Mouse (Mus musculus): ENCODE results near the gene Galnt2. TPM values are rescaled to one million over a fixed set of nuclear protein-coding genes. Genes with fewer than 3 reads are reported as not detected.
A peak's percentile ranks its signal among the peaks of the same experiment; 100 is the strongest.

Galnt2 gene
- polyA plus RNA-seq, 1 experiment from 2014 or later: 84.8 TPM

GRCm38 (mm10) chr8:124274441-124275120 lies 43.4 kb downstream of the Galnt2 start:
- no peak overlapping the region for H3K9ac ChIP-seq
- H3K27me3 ChIP-seq: no peaks in the 10 kb centered on the region
- no peak overlapping the region for H3K4me3 ChIP-seq
- H3K4me1 ChIP-seq: peaks cover 51% of the 10 kb centered on the region
- no peak overlapping the region for H3K4me2 ChIP-seq (replicated peaks)
- 60% methylated on average over 10 of the region's 10 CpGs for WGBS
- no peak for ATAC-seq (ENCODE audit: low FRiP score)
- H3K9me3 ChIP-seq (replicated peaks): 0 out of 2 replicates have a peak, but pooled peaks cover 6% of the 10 kb centered on the region
- H3K36me3 ChIP-seq: peaks cover 11% of the 10 kb centered on the region
- no peak overlapping the region for H3K27ac ChIP-seq

DNA sequence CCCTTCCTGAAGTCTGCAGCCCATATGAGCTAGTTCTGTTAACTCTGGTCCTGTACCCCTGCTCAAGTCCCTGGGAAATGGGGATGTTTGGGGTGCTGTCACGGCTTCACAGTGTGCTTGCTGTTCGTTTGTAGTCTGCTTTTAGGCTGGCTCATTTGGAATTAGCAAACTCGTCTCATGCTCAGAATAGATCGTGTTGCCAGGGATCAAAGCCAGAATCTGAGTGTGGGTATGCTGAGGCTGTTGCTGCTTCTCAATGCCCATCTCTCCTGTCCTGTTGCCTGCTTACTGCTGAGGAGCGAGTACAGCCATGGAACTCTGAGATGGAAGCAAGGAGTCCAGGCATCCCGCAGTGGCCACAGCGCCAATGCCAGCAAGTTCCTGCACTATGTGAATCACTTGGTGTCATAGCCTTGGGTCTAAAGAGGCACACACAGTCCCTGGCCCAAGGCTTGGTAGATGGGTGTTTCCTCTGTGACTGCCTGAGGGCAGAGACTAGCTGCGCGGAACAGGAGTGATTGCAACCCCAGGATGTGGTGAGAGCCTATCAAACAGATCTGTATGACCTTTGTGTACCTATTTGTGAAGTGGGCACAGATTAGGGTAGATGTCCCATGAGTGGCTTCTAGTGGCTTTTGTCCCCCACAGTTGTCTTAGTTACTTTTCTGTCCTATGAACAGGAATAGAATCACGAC lies 44.3 kb downstream of the Galnt2 start:
- no peak for ATAC-seq (ENCODE audit: low FRiP score)
- H3K27ac ChIP-seq: no peak overlapping the region
- H3K4me1 ChIP-seq: peaks cover 52% of the 10 kb centered on the region

DNA sequence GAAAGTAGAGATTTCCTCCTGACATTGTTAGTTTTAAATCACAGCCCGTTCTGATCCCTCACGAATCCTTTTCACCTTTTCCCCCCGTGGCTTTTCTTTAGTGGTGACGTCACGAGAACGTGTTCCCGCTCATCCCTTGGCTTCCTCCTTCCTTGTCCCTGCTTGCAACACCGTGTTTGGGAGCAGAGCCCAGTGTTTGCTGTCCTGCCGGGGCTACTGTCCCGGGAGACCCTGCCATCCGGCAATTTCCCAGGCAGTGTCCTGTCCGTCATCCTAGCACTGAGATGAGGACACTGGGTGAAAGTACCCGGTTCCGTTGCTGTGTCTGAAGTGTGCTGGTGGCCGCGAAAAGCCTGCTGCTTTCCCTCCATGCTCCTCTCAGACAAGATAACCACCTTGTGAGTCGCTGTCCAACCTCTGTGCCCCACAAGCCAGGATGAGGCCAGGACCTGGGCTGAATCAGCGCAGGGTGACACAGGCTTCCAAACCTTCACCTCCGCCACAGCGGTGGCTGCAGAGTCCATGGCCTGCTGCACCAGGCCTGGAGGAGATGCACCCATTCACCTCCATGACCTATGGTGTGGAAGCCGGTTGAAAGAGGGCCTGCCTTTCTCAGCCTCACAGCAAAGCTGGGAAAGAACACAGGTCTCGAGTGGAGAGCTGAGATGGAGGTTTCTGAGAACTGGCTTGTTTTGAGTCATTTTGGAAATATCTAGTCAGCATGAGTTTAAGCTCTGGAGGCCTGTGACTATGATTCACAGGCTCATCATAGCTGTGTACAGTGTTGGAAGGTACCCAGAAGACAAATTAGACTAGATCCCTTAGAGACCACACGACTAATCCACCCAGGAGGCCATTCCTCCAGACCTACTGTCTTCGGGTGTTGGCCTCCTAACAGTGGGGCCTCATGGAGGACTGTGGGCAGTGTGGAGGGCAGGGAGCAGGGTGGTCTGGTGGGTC lies 47.0 kb downstream of the Galnt2 start:
- Histone ChIP-seq H3K9me3 (replicated peaks) (0 out of 2 replicates have a peak, but pooled peaks cover 6% of the 10 kb centered on the region), H3K4me2 (replicated peaks) (no peak overlapping the region), H3K4me1 (peaks cover 75% of the 10 kb centered on the region), H3K27me3 (no peaks in the 10 kb centered on the region), H3K36me3 (peaks cover 11% of the 10 kb centered on the region), H3K9ac (no peak overlapping the region), H3K4me3 (no peak overlapping the region), H3K27ac (peak overlapping the region; percentile 40; the same call in 1 of the 2 replicates)
- ATAC-seq (ENCODE audit: low FRiP score): no peak
- 72% methylated on average over 24 of the region's 24 CpGs for WGBS

More for the DNA sequence above, 44.3 kb downstream of the Galnt2 start:
- Histone ChIP-seq H3K27me3 (no peaks in the 10 kb centered on the region), H3K36me3 (peaks cover 11% of the 10 kb centered on the region), H3K9ac (no peak overlapping the region), H3K9me3 (replicated peaks) (0 out of 2 replicates have a peak, but pooled peaks cover 6% of the 10 kb centered on the region), H3K4me3 (no peak overlapping the region), H3K4me2 (replicated peaks) (no peak overlapping the region)
- WGBS: 94% methylated on average over 10 of the region's 10 CpGs

- no peak overlapping the region for H3K4me3 ChIP-seq
- H3K36me3 ChIP-seq: peaks cover 11% of the 10 kb centered on the region
- no peaks in the 10 kb centered on the region for H3K27me3 ChIP-seq
- H3K9ac ChIP-seq: no peak overlapping the region
- peaks cover 75% of the 10 kb centered on the region for H3K4me1 ChIP-seq
- whole genome bisulfite sequencing: 82% methylated on average over 7 of the region's 7 CpGs
- no peak overlapping the region for H3K27ac ChIP-seq
- no peak overlapping the region for H3K4me2 ChIP-seq (replicated peaks)
- H3K9me3 ChIP-seq (replicated peaks): 0 out of 2 replicates have a peak, but pooled peaks cover 6% of the 10 kb centered on the region
- no peak for ATAC-seq (ENCODE audit: low FRiP score)
Measured at GRCm38 (mm10) chr8:124278956-124279689, 47.9 kb downstream of the Galnt2 start.

DNA sequence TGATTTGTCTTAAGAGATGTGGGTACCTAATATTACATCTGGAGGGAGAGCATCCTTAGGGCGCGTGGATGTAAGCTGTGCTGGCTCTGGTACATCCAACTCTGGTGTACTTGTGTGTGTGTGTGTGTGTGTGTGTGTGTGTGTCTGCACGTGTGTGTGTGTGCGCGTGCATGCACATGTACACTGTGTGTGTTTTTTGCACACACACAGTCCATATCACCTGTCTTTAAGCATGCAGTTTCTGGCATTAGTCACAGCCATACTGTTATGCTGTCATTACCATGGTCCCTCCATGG lies 48.4 kb downstream of the Galnt2 start:
- H3K4me3 ChIP-seq: no peak overlapping the region
- H3K9me3 ChIP-seq (replicated peaks): 0 out of 2 replicates have a peak, but pooled peaks cover 6% of the 10 kb centered on the region
- H3K27ac ChIP-seq: no peak overlapping the region
- peaks cover 11% of the 10 kb centered on the region for H3K36me3 ChIP-seq
- H3K4me2 ChIP-seq (replicated peaks): no peak overlapping the region
- 95% methylated on average over 5 of the region's 5 CpGs for WGBS
- no peaks in the 10 kb centered on the region for H3K27me3 ChIP-seq
- no peak for ATAC-seq (ENCODE audit: low FRiP score)
- no peak overlapping the region for H3K9ac ChIP-seq
- peaks cover 75% of the 10 kb centered on the region for H3K4me1 ChIP-seq

DNA sequence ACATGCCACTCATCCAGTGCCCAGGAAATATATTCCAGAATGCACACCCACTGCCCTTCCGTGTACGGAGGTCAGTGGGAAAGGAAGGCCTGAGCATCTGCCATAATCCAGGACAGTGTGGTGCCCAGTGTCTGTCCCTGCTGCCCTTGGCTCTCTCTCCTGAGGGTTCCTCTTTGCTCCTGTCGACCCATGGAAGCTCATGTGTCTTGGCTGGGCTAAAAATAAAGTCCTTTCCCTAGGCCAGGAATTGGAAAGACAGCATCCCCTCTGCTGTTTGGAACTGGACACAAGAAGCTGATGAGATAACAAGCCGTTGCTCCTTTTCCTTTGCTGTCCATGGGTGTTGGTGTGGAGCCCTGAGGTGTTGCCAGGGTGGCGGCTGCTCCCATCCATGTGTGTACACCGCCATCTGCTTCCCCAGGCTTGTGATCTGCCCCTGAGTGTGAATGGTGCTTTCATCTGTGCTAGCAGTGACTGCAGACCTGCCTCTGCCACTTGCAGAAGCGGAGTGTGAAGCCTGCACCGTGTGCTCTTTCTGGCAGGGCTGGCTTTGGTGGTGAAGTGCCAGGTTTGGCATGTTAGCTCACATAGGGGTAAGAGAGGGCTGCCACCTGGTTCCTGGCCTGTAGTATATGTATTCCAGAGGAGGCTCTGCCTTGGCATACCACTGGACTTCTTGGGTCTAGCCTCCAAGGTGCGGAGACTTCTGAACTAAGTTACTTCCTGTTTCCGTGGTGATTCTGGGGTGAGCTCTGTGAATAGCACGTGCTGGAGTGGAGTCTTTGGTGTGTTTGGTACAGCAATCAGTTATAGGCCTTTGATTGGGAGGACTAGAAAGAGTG lies 50.7 kb downstream of the Galnt2 start:
- 69% methylated on average over 11 of the region's 11 CpGs for WGBS
- Histone ChIP-seq H3K9ac (0 out of 2 replicates have a peak overlapping the region, but pooled peaks have one; percentile 0), H3K4me1 (peaks cover 94% of the 10 kb centered on the region), H3K9me3 (replicated peaks) (no peaks in the 10 kb centered on the region), H3K36me3 (no peaks in the 10 kb centered on the region), H3K27ac (peak overlapping the region; percentile 93), H3K27me3 (no peaks in the 10 kb centered on the region), H3K4me2 (replicated peaks) (no peak overlapping the region), H3K4me3 (no peak overlapping the region)
- ATAC-seq (ENCODE audit: low FRiP score): no peak

DNA sequence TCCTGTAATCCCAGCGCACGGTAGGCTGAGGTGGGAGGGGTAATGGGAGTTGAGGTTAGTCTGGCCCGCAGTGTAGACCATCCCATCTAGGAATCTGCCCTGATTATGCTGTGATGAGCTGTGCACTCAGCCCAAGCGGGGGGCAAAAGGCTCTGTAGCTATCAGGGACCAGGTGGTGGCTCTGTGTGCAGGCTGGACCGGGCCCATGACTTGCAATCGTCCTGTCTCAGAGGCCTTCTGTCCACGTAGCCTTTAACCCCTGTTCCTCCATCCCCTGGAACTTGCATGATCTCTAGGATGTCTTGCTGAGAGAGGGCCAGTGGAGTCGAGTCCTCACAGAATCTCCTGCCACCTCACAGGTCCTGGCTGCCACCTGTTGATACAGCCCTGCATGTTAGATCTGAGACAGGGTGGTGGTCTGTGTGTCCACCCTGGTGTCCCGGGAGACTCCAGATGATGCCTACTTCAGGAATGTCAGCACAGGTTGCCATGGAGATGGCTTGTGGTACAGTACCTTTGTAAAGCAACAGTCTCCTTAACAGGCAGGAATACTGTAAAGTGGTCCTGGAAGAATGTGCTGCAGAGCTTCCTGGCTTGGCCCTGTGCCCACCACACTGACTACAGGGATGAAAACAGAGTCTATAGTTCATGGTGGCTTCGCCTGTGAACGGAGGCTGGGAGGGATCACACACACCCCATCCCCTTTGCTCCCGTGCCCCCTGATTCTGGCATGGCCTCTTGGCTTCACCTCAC lies 51.9 kb downstream of the Galnt2 start:
- no peaks in the 10 kb centered on the region for H3K27me3 ChIP-seq
- H3K4me2 ChIP-seq (replicated peaks): no peak overlapping the region
- H3K36me3 ChIP-seq: no peaks in the 10 kb centered on the region
- no peak overlapping the region for H3K9ac ChIP-seq
- H3K9me3 ChIP-seq (replicated peaks): no peaks in the 10 kb centered on the region
- no peak for ATAC-seq (ENCODE audit: low FRiP score)
- peaks cover 96% of the 10 kb centered on the region for H3K4me1 ChIP-seq
- no peak overlapping the region for H3K4me3 ChIP-seq
- WGBS: 63% methylated on average over 12 of the region's 12 CpGs
- H3K27ac ChIP-seq: peak overlapping the region; percentile 93

DNA sequence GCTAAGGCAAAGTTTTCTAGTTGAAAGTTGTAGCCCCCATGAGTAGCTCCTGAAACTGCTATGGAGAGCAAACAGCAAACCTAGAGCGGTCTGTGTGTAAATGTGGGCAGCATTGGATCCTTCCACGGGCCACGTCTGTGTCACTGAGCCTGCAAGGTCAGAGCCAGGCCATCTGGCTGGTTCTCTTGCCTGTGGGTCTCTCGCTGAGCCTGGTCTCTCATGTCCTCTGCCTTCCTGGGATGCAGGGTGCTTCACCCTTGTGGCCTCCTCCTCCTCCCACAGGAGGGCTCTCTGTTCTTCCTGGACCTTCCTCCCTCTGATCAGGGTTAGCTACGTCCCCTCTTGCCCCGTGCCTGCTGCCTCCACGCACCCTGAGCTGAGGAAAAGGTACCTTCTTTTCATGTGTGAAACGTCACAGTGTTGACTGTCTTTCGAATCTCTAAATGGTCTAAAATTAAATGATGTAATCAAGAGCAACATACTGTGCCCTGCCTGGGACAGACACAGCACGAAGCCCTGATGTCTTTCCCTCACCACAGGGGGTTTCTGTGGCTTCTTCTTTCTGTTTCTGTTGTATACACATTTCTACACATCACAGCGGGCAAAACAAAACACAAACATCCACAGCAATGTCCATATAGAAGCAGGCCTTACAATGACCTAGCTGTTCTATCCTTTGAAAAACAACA lies 52.6 kb downstream of the Galnt2 start:
- H3K27me3 ChIP-seq: no peaks in the 10 kb centered on the region
- peak overlapping the region; percentile 93 for H3K27ac ChIP-seq
- no peak overlapping the region for H3K4me3 ChIP-seq
- 0 out of 2 replicates have a peak, but pooled peaks have one; percentile 7 for ATAC-seq (ENCODE audit: low FRiP score)
- H3K9me3 ChIP-seq (replicated peaks): no peaks in the 10 kb centered on the region
- H3K36me3 ChIP-seq: no peaks in the 10 kb centered on the region
- 18% methylated on average over 11 of the region's 11 CpGs for WGBS
- H3K4me1 ChIP-seq: peaks cover 88% of the 10 kb centered on the region
- H3K9ac ChIP-seq: no peak overlapping the region
- H3K4me2 ChIP-seq (replicated peaks): no peak overlapping the region; the same call in 1 of the 2 replicates

DNA sequence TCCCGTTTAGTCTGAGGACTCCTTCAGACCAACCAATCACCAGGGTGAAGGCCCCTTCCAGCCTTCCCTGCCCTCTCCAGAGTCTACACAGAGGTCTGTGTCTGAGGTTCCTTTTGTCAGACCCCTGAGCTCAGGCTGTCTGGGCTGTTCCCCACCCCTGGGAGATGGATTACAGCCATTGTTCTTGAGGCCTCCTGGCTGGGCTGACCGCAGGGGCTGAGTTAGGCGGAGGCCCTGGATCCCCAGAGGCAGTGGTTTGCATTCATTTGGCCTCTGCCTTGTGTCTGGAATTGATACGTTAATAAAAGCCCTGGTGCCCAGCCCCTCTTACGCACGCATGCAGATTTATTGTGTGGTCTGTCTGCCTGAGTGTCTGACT lies 53.1 kb downstream of the Galnt2 start:
- 7% methylated on average over 6 of the region's 6 CpGs for WGBS
- Histone ChIP-seq H3K9ac (no peak overlapping the region), H3K4me1 (peaks cover 83% of the 10 kb centered on the region)

GRCm38 (mm10) chr8:124284984-124285576 lies 53.9 kb downstream of the Galnt2 start:
- H3K9ac ChIP-seq: peak overlapping the region; percentile 47; the same call in 1 of the 2 replicates
- peak; percentile 53 for ATAC-seq (ENCODE audit: low FRiP score)
- WGBS: 24% methylated on average over 9 of the region's 9 CpGs

More for the DNA sequence above, 53.1 kb downstream of the Galnt2 start:
- H3K4me3 ChIP-seq: no peak overlapping the region
- no peaks in the 10 kb centered on the region for H3K36me3 ChIP-seq
- no peaks in the 10 kb centered on the region for H3K9me3 ChIP-seq (replicated peaks)
- peak overlapping the region; percentile 93 for H3K27ac ChIP-seq
- ATAC-seq (ENCODE audit: low FRiP score): peak; percentile 89
- H3K27me3 ChIP-seq: no peaks in the 10 kb centered on the region
- no peak overlapping the region for H3K4me2 ChIP-seq (replicated peaks)

More at GRCm38 (mm10) chr8:124284984-124285576, 53.9 kb downstream of the Galnt2 start:
- H3K36me3 ChIP-seq: no peaks in the 10 kb centered on the region
- peaks cover 77% of the 10 kb centered on the region for H3K4me1 ChIP-seq
- peak overlapping the region; percentile 3; the same call in 1 of the 2 replicates for H3K4me2 ChIP-seq (replicated peaks)
- H3K27me3 ChIP-seq: no peaks in the 10 kb centered on the region
- no peak overlapping the region for H3K4me3 ChIP-seq
- H3K27ac ChIP-seq: peak overlapping the region; percentile 93
- no peaks in the 10 kb centered on the region for H3K9me3 ChIP-seq (replicated peaks)
